Mouse (Mus musculus) hindbrain, embryonic 12.5 days (tissue): ENCODE measurements around the gene Sox5. TPM values are rescaled to one million over a fixed set of nuclear protein-coding genes. Genes with fewer than 3 reads are reported as not detected.

Source experiments
- ATAC-seq: fragments of 200-750 bp; cut with Nextera tagmentation; 2 replicates; pipeline ENCODE4 v1.8.0; 2017; ENCODE audit warnings: moderate TSS enrichment; ENCODE audit not compliant: low FRiP score
- H3K27ac ChIP-seq: fragments of 300-500 bp; sonication (generic); 2 replicates; pipeline ENCODE4 v1.5.1; 2016; ENCODE audit warnings: mild to moderate bottlenecking
- H3K27me3 ChIP-seq: fragments of 300-500 bp; sonication (generic); 2 replicates; pipeline ENCODE4 v1.6.1; 2016; ENCODE audit warnings: mild to moderate bottlenecking
- H3K36me3 ChIP-seq: fragments of 300-500 bp; sonication (generic); 2 replicates; pipeline ENCODE4 v1.6.1; 2016; ENCODE audit warnings: mild to moderate bottlenecking
- H3K4me1 ChIP-seq: fragments of 300-500 bp; sonication (generic); 2 replicates; pipeline ENCODE4 v1.6.1; 2016
- H3K4me2 ChIP-seq: fragments of 300-500 bp; sonication (generic); replicated peaks from 2 replicates; pipeline ENCODE4 v1.6.1; 2016; ENCODE audit warnings: mild to moderate bottlenecking
- H3K4me3 ChIP-seq: fragments of 300-500 bp; sonication (generic); 2 replicates; pipeline ENCODE4 v1.5.1; 2016; ENCODE audit warnings: mild to moderate bottlenecking
- H3K9ac ChIP-seq: fragments of 300-500 bp; sonication (generic); 2 replicates; pipeline ENCODE4 v1.6.1; 2016; ENCODE audit warnings: mild to moderate bottlenecking, moderate library complexity
- H3K9me3 ChIP-seq: fragments of 300-500 bp; sonication (generic); replicated peaks from 2 replicates; pipeline ENCODE4 v1.6.1; 2016; ENCODE audit warnings: mild to moderate bottlenecking
- WGBS: fragments of 180-500 bp; shearing (Covaris S2); methylation state at CpG from one replicate; pipeline ENCODE4 v1.1.7; 2016; 5-methylcytosine and 5-hydroxymethylcytosine counted together
- polyA plus RNA-seq: library from polyadenylated mRNA; unstranded; fragments of >200 nt; fragmentation: Nextera tagmentation; extraction: Ambion mirVana; gene quantifications from 2 replicates; pipeline ENCODE4 v1.2.1, GENCODE M21; 2016

The Sox5 gene
- polyA plus RNA-seq, 1 experiment from 2014 or later: 49.1 TPM

DNA sequence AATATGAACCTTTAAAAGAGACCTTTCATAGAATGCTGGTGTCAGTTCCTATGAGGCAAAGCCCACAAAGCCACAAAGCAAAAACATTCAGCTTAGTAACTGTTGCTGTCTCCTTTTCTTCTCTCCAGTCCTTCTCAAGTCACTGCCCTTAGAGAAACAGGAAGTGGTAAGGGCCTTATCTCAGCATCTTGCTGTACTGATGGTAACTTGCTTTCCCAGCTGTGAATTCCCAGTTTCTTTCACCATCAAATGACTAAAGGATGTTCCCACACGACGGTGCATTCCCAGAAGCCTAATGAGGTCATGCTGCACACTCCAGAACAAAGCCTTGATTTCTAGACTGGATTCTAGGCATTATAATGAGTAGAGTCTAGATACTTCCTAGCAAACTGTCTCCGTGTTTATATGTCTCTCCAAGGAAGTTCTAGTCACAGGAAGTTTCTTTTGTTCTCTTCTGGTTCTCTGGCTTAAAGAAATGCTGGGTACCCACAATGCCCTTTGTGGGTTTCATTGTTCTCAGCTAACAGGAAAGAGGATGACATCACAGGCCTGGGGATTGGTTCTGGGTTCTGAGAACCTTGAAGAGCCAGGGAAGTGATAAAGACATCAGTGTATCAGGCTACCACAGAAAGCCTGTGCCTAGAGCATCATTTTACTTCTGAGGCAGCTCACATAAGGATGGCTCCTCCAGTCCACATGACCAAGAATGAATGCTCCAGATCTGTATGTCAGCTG is 111.2 kb downstream of the Sox5 start:
- Histone ChIP-seq H3K36me3 (no peaks in the 10 kb centered on the region), H3K9ac (no peak overlapping the region), H3K4me1 (0 out of 2 replicates have a peak, but pooled peaks cover 3% of the 10 kb centered on the region), H3K4me3 (no peak overlapping the region), H3K27ac (no peak overlapping the region), H3K9me3 (no peaks in the 10 kb centered on the region), H3K4me2 (no peak overlapping the region), H3K27me3 (no peaks in the 10 kb centered on the region)
- WGBS: 53% methylated on average over 3 of the region's 3 CpGs
- ATAC-seq: no peak

- no peaks in the 10 kb centered on the region for H3K27me3 ChIP-seq
- H3K4me3 ChIP-seq: no peak overlapping the region
- peaks cover 4% of the 10 kb centered on the region; the same call in 1 of the 2 replicates for H3K4me1 ChIP-seq
- no peaks in the 10 kb centered on the region for H3K36me3 ChIP-seq
- ATAC-seq: no peak
- no peak overlapping the region for H3K27ac ChIP-seq
- no peak overlapping the region for H3K9ac ChIP-seq
- 92% methylated on average over 6 of the region's 6 CpGs for WGBS
- no peak overlapping the region for H3K4me2 ChIP-seq
- no peaks in the 10 kb centered on the region for H3K9me3 ChIP-seq
These were observed 115.2 kb downstream of the Sox5 start for GRCm38 (mm10) chr6:144666617-144667016.

DNA sequence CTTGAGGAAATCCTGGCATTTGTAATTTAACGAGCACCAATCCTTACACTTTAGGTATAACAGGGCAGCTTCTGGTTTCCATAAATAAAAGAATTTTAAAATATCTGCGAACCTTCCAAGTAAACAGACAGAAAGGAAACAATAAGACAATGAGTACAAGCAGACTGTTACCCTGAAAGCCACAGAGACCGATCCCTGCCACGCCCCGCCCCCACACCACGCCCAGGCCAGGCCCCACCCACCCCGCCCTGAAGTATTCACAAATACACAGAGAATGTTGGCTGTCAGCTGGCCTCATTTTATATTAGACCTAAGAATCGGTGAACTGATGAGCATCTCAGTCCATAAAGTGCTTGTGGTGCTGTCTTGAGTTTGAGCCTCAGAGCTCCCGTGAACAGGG is 117.0 kb downstream of the Sox5 start:
- no peak overlapping the region for H3K9ac ChIP-seq
- no peak for ATAC-seq
- no peak overlapping the region for H3K27ac ChIP-seq
- 87% methylated on average over 9 of the region's 9 CpGs for WGBS
- H3K4me3 ChIP-seq: no peak overlapping the region
- H3K9me3 ChIP-seq: no peaks in the 10 kb centered on the region
- no peak overlapping the region for H3K4me2 ChIP-seq
- H3K4me1 ChIP-seq: peaks cover 3% of the 10 kb centered on the region; the same call in 1 of the 2 replicates
- no peaks in the 10 kb centered on the region for H3K36me3 ChIP-seq
- no peaks in the 10 kb centered on the region for H3K27me3 ChIP-seq

DNA sequence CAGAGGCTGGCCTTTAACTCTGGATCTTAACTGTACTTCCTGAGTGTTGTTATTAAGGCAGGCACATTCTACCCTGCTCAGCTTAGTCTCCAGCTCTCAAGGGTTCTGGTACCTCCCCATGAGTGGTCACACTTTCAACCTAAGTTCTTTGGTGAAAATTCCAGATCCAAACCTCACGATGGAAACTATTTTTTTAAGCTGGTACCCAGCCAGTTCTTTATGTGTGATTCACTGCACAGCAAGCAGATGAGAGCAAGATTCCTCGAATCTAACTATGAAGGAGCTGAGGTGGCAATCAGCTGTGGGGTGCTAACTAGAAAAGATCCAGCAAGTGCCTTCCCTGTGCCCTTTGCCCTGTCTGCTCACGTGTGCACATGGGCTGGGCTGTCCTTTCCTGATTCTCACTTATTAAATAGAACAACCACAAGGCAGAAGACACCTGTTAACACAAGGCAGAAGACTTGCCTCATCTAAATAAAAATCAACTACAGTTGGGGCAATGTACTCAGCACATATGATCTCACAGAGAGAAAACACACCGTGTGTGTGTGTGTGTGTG is 118.2 kb downstream of the Sox5 start:
- ATAC-seq: no peak
- no peaks in the 10 kb centered on the region for H3K27me3 ChIP-seq
- H3K9ac ChIP-seq: no peak overlapping the region
- no peak overlapping the region for H3K4me3 ChIP-seq
- H3K4me2 ChIP-seq: no peak overlapping the region
- H3K4me1 ChIP-seq: peaks cover 3% of the 10 kb centered on the region; the same call in 1 of the 2 replicates
- 75% methylated on average over 4 of the region's 4 CpGs for WGBS
- H3K36me3 ChIP-seq: no peaks in the 10 kb centered on the region
- H3K9me3 ChIP-seq: no peaks in the 10 kb centered on the region
- H3K27ac ChIP-seq: no peak overlapping the region

DNA sequence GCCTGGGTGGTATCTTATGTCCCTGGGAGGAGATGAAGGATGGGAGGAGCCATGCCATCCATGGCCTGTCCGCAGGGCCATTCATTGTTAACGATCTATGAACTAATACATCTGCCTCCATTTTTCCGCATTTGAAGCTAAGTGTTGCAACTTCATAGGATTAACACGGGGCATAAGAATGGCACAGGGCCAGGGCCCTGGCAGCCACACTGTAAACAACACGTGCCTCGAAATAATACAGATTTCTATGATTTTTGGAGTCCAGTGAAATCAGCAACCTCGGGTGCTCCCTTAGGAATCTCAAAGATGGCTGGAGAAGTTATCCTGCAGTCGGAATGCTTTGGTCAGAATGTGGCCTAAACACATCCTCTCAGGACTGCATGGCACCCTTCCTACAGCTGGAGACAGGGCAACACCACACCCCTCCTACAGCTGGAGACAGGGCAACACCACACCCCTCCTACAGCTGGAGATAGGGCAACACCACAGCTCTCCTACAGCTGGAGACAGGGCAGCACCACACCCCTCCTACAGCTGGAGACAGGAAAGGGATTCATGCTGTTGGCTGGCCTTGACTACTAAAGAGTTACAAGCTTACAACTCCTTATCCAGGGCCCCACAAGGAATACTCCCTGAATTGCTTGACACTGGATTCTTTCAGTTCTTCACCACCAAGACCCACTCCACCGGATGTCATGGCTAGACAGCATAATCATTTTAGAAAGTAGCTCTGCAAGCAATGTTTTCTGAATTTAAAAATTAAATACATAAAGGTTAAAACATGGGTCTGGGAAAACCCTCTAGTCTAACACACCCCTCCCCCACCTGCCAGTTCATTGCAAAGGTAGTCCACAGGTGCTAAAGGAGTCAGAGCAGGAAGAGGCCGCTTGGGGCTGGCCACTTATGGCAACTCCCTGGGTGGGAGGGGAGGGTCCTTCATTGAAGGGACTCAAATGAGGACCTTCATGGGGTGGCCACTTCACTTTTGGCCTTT is 122.4 kb downstream of the Sox5 start:
- Histone ChIP-seq H3K9me3 (no peaks in the 10 kb centered on the region), H3K4me1 (no peaks in the 10 kb centered on the region), H3K4me3 (no peak overlapping the region), H3K36me3 (no peaks in the 10 kb centered on the region), H3K4me2 (no peak overlapping the region), H3K27ac (no peak overlapping the region), H3K9ac (no peak overlapping the region), H3K27me3 (no peaks in the 10 kb centered on the region)
- WGBS: 85% methylated on average over 10 of the region's 10 CpGs
- ATAC-seq: no peak

- no peaks in the 10 kb centered on the region for H3K27me3 ChIP-seq
- H3K27ac ChIP-seq: no peak overlapping the region
- no peaks in the 10 kb centered on the region for H3K36me3 ChIP-seq
- H3K9ac ChIP-seq: no peak overlapping the region
- H3K4me3 ChIP-seq: no peak overlapping the region
- WGBS: 84% methylated on average over 5 of the region's 5 CpGs
- ATAC-seq: no peak
- no peaks in the 10 kb centered on the region for H3K9me3 ChIP-seq
- 0 out of 2 replicates have a peak, but pooled peaks cover 3% of the 10 kb centered on the region for H3K4me1 ChIP-seq
- no peak overlapping the region for H3K4me2 ChIP-seq
These were observed 128.9 kb downstream of the Sox5 start for GRCm38 (mm10) chr6:144652876-144653275.

DNA sequence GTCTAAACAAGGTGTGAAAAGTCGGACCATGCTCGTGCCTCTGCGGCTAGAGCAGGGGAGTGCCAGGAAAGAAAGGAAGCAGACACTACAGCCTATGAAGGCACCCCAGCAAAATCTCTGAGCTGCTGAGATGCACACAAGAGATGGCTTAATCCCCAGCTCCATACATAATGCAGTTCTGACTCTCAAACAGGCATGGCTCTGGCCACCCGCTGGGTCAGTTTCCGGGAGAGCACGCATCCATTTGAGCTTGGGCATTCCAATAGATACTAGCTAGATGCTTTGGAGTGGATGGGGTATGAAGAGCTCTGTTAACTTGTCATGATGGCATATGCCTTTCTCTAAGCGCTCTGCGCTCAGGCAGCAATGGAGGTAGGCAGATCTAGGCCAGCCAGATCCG is 132.9 kb downstream of the Sox5 start:
- ATAC-seq: no peak
- WGBS: 64% methylated on average over 9 of the region's 9 CpGs
- no peaks in the 10 kb centered on the region for H3K27me3 ChIP-seq
- H3K4me2 ChIP-seq: no peak overlapping the region
- H3K27ac ChIP-seq: no peak overlapping the region
- no peaks in the 10 kb centered on the region for H3K9me3 ChIP-seq
- H3K4me1 ChIP-seq: 0 out of 2 replicates have a peak, but pooled peaks cover 3% of the 10 kb centered on the region
- no peak overlapping the region for H3K4me3 ChIP-seq
- H3K36me3 ChIP-seq: no peaks in the 10 kb centered on the region
- H3K9ac ChIP-seq: no peak overlapping the region

DNA sequence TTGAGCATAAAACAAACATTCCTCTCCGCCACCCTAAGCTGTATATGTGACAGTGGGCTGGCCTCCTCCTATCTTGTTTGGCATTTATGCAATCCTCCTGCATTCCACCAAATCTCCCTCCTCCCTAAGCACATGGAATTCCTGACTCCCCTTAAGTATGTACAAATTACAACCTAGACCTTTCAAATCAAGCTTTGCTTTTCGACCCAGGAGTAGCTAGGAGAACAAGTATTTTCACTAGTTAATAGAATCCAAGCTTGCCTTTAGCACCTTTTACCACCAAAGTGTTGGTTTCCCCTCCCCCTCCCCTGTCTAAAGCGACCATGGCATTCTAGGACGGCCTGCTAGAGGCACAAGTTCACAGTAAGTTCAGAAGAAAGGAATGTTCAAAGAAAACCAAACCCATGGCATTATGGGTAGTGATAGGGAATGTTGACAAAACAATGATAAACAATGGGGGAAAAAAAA is 133.6 kb downstream of the Sox5 start:
- no peak for ATAC-seq
- H3K9me3 ChIP-seq: no peaks in the 10 kb centered on the region
- no peak overlapping the region for H3K4me2 ChIP-seq
- no peak overlapping the region for H3K9ac ChIP-seq
- 41% methylated on average over 4 of the region's 4 CpGs for WGBS
- no peak overlapping the region for H3K4me3 ChIP-seq
- no peak overlapping the region for H3K27ac ChIP-seq
- H3K27me3 ChIP-seq: no peaks in the 10 kb centered on the region
- H3K36me3 ChIP-seq: no peaks in the 10 kb centered on the region
- 0 out of 2 replicates have a peak, but pooled peaks cover 3% of the 10 kb centered on the region for H3K4me1 ChIP-seq

GRCm38 (mm10) chr6:144646331-144646730 is 135.4 kb downstream of the Sox5 start:
- ATAC-seq: no peak

GRCm38 (mm10) chr6:144645796-144646195 is 136.0 kb downstream of the Sox5 start:
- no peak overlapping the region for H3K27ac ChIP-seq
- no peak for ATAC-seq
- H3K4me3 ChIP-seq: no peak overlapping the region
- no peaks in the 10 kb centered on the region for H3K9me3 ChIP-seq
- no peak overlapping the region for H3K4me2 ChIP-seq
- H3K9ac ChIP-seq: no peak overlapping the region
- 93% methylated on average over 4 of the region's 4 CpGs for WGBS
- no peaks in the 10 kb centered on the region for H3K36me3 ChIP-seq
- no peaks in the 10 kb centered on the region for H3K27me3 ChIP-seq
- 0 out of 2 replicates have a peak, but pooled peaks cover 3% of the 10 kb centered on the region for H3K4me1 ChIP-seq

More at GRCm38 (mm10) chr6:144646331-144646730, 135.4 kb downstream of the Sox5 start:
- Histone ChIP-seq H3K4me3 (no peak overlapping the region), H3K9me3 (no peaks in the 10 kb centered on the region), H3K27ac (no peak overlapping the region), H3K36me3 (no peaks in the 10 kb centered on the region), H3K4me2 (no peak overlapping the region), H3K27me3 (no peaks in the 10 kb centered on the region), H3K4me1 (0 out of 2 replicates have a peak, but pooled peaks cover 3% of the 10 kb centered on the region), H3K9ac (no peak overlapping the region)
- WGBS: 92% methylated on average over 3 of the region's 3 CpGs

DNA sequence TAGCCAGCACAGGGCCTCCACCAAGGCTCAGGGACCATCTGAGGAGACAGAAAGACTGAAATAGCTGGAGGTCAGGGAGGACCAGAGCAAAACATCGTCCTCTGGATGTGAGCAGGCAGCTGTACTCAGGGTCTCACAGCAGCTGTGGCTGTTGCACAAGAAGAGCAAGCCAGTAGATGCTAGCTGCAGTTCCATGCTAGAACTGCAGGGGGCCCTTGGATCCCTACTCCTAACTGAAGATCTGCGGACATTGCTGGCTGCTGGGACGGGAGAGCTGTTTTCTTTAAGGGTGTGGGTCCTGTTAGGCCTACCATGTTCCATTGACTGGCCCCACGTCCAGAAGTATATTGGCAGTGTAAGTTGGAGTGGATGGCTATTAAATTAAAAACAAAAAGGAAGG is 137.1 kb downstream of the Sox5 start:
- Histone ChIP-seq H3K36me3 (no peaks in the 10 kb centered on the region), H3K4me1 (0 out of 2 replicates have a peak, but pooled peaks cover 3% of the 10 kb centered on the region), H3K4me3 (no peak overlapping the region), H3K9me3 (no peaks in the 10 kb centered on the region), H3K27me3 (no peaks in the 10 kb centered on the region), H3K4me2 (no peak overlapping the region), H3K9ac (no peak overlapping the region), H3K27ac (no peak overlapping the region)
- ATAC-seq: no peak
- 70% methylated on average over 4 of the region's 4 CpGs for WGBS

GRCm38 (mm10) chr6:144643601-144644000 is 138.2 kb downstream of the Sox5 start:
- H3K4me1 ChIP-seq: peaks cover 5% of the 10 kb centered on the region
- no peaks in the 10 kb centered on the region for H3K9me3 ChIP-seq
- H3K4me3 ChIP-seq: no peak overlapping the region
- no peak for ATAC-seq
- no peaks in the 10 kb centered on the region for H3K36me3 ChIP-seq
- H3K4me2 ChIP-seq: no peak overlapping the region
- no peaks in the 10 kb centered on the region for H3K27me3 ChIP-seq
- no peak overlapping the region for H3K27ac ChIP-seq
- 86% methylated on average over 5 of the region's 5 CpGs for WGBS
- no peak overlapping the region for H3K9ac ChIP-seq
